Mouse (Mus musculus) inflammation-experienced regulatory T-cells, adult 6 months (primary cell): ENCODE measurements around the gene Gm38655. TPM values are rescaled to one million over a fixed set of nuclear protein-coding genes. Genes with fewer than 3 reads are reported as not detected.
"Not testable (repeated sequence)": the region's sequence is repeated elsewhere in the genome, so short reads cannot be mapped to it uniquely, and the experiment has no call there.

Experiments used
- ATAC-seq: one replicate; pipeline ENCODE4 v1.8.0; 2017
- polyA plus RNA-seq, 3 experiments: library from polyadenylated mRNA; unstranded; fragments of 100-300 nt; shearing (Covaris generic); gene quantifications; one replicate each; pipeline ENCODE4 v1.2.1; 2017

Gene Gm38655
- polyA plus RNA-seq, 3 experiments from 2014 or later: not detected

- no peak for ATAC-seq
Measured at GRCm38 (mm10) chr17:25165970-25166671, 9.2 kb downstream of the Gm38655 start.

DNA sequence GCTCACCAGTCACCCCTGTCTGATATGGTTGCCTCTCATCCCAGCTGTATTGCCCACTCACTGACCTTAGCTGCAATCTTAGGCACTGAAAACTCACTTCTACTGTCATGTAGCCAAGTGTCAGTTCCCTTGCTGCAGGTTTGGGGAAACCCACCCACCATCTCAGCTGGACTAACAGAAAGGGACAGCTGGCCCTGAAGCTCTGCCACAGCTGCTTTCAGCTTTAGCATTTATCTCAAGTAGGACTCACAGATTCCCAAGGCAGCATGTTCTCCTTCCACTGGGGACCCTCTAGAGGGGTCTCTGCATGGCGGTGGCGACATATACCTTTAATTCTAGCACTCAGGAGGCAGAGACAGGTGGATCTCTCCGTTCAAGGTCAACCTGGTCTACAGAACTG, 10.5 kb downstream of the Gm38655 start:
- ATAC-seq: no peak

DNA sequence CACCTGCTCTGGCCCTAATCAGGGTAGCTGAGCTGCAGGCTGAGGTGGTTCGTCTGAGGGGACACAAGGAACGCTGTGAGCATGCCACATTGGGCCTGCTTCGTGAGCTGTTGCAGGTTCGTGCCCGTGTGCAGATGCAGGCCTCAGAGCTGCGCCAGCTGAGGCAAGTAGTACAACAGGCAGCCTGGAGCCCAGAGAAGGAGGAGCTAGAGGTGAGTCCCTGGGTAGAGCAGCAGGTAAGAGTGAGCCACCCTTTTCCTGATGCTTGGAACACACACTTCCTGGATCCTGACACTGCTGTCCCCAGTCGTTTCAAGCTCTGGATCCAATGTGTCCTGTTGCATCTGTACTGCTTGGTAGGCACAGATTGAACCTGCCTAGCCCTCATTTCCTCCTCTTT, 11.9 kb downstream of the Gm38655 start:
- ATAC-seq: no peak

DNA sequence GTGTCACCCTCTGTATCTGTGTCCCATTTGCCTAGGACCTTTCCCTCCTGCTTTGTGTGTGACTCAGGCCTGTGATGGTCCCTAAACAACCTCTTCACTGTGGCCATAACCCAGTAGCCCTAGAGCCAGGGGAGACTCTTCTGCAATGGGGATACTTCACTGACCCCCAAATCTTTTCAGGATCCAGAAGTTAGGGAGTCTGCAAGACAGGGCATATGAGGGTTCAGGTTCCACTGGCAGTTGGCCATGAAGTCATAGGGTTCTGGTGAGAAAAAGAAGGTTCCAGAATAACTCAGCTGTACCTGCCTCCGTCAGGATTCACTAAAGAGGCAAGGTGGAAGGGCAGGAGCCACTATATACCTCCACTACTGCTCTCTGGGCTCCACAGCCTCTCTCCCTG, 13.1 kb downstream of the Gm38655 start, which contains the start of gene Ccdc154:
Ccdc154 (plus strand) TSS at position 301 of the 400 bp plus-strand sequence.
- ATAC-seq: no peak

DNA sequence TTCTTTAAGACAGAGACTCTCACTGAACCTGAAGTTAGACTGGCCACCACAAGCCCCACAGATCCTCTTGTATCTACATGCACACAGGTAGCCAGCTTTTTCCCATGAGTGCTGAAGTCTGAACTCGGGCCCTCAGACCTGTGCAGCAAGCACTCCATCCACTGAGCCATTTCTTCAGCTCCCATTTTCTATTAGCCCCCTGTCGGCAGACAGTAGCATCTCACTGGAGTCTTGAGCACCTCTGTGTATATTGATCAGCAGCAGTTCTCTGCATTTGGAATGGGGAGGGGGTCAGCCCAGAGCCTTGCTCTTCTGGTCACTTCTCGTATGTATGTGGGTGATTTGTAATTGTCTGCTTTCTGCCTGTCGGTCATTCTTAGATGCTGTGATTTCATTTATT, 35.3 kb downstream of the Gm38655 start:
- ATAC-seq: no peak

DNA sequence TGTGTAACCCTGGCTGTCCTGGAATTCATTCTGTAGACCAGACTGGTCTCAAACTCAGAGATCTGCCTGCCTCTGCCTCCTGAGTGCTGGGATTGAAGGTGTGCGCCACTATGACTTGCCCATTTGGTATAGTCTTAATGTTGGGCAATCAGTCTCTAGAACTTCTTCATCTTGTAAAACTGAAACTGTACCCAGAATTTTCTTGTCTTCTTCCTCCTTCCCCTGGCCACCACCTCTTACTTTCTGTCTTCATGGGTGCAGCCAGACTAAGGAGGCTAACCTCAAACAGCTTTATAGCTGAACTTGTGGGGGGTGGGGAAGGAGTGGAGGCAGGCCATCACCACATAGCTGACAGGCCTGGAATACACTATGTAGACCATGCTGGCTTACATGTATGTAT, 36.5 kb downstream of the Gm38655 start:
- no peak for ATAC-seq

GRCm38 (mm10) chr17:25135622-25136021, 39.6 kb downstream of the Gm38655 start:
- no peak for ATAC-seq

DNA sequence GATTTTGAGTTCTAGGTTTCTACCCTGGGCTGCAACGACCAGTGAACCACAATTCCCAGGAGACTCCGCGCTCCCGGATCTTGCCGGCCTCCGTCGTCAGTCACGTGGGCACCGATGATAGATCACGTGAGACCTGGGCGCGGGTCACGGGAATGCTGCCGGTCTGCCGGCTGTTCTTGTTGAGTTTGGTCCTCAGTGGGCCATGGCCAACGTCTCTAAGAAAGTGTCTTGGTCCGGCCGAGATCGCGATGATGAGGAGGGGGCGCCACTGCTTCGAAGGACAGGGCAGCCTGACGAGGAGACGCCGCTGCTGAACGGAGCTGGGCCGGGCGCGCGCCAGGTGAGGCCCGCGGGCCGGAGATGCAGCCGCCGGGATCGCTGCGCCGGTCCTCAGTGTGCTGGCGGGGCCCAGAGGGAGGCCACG, 42.0 kb downstream of the Gm38655 start, which contains the start of gene Clcn7:
Clcn7 (plus strand) TSS at position 117 of the 424 bp plus-strand sequence.
- peak; percentile 98 for ATAC-seq

DNA sequence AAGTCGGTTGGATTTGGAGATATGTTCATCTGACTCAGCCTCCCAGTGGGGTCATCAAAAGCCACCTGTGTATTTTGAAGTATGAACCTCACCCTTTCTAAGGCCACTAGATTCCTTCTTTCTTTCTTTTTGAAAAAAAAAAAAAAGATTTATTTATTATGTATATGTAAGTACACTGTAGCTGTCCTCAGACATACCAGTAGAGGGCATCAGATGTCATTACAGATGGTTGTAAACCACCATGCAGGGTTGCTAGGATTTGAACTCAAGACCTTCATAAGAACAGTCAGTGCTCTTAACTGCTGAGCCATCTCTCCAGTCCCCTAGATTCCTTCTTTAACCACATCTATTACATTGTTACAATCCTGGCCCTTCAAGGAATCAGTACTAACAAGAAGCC, 45.2 kb downstream of the Gm38655 start:
- ATAC-seq: no peak

DNA sequence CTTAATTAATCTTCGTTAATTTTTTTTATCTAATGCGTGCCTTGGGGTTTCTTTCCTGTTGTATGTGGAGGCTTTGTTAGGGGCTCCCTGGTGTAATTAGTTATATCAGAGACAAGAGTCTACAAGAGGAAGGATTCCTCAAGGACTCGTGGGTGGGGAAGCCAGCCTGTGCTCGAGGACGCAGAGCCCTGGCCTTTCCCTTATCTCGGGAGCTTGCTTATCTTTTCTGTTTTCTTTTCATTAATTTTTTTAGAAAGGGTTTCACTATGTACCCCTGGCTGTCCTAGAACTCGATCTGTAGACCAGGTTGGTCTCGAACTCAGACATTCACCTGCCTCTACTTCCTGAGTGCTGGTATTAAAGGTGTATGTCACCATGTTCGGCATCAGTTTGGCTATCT, 47.6 kb downstream of the Gm38655 start:
- ATAC-seq: no peak

DNA sequence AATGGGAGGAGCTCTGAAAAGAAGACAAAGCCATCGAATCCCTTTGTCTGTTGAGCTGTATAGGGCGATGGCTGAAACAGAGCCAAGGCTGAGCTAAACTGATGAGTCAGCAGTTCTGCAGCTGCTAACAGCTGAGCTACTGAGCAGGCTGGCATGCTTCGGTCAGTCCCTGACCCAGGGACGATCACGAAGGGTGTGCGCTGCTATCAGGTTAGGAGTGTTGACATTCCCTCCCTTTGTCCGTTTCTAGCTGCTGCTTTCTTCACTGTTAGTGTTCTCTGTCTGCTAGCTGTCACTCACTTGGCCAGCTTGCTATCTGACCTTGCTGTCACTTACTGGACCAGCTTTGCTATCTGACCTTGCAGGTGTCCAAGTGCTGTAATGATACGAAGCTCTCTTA, 48.2 kb downstream of the Gm38655 start:
- ATAC-seq: no peak

- not testable (repeated sequence) for ATAC-seq
Measured at GRCm38 (mm10) chr17:25125442-25126060, 49.7 kb downstream of the Gm38655 start.

DNA sequence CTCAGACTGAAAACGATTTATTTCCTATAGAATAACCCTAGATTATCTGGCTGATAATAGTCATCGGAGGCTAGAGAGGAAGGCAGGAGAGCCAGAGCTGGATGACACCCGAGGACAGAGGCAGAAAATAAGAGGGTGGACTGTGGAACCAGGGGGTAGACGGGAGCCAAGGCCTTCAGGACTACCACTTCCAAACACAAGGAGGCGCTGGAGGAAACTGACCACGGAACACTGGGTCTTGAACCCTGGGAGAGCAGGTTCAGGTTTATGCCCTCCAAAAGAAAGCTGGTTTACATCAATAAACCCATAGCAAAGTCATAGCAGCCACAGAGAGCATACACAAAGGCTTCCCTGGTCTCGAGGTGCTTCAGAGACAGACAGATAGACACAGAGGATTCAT, 51.3 kb downstream of the Gm38655 start:
- ATAC-seq: peak; percentile 32

Other genes starting within 250 kb of the Gm38655 start
- gene Mapk8ip3, start 238.5 kb downstream of the Gm38655 start, polyA plus RNA-seq: 10 to 100 TPM; 22.0 to 47.5 (median 34.9) TPM
- gene Jpt2, start 214.8 kb downstream of the Gm38655 start, polyA plus RNA-seq: 10 to 100 TPM; 25.3 to 48.1 (median 32.1) TPM
- 10 to 100 TPM; 10.7 to 22.5 (median 17.2) TPM for gene Cramp1l, start 159.7 kb downstream of the Gm38655 start, polyA plus RNA-seq
- 10 to 100 TPM; 15.7 to 18.8 (median 17.2) TPM for gene Ift140, start 159.4 kb downstream of the Gm38655 start, polyA plus RNA-seq
- gene Tmem204, start 91.9 kb downstream of the Gm38655 start, polyA plus RNA-seq: under 1 TPM in 2 of 3 experiments, not detected in 1; 0.47 to 0.66 TPM
- gene Telo2, start 59.5 kb downstream of the Gm38655 start, polyA plus RNA-seq: 10 to 100 TPM; 13.5 to 33.6 (median 17.7) TPM
- not detected for gene Ptx4, start 54.7 kb downstream of the Gm38655 start, polyA plus RNA-seq
- gene Clcn7, start 42.1 kb downstream of the Gm38655 start, polyA plus RNA-seq: 10 to 100 TPM; 16.6 to 27.4 (median 20.6) TPM
- not detected for gene Ccdc154, start 13.0 kb downstream of the Gm38655 start, polyA plus RNA-seq
- gene BC003965, start 9.1 kb upstream of the Gm38655 start, polyA plus RNA-seq: 10 to 100 TPM; 12.9 to 16.3 (median 13.2) TPM
- 10 to 100 TPM; 22.2 to 31.4 (median 23.3) TPM for gene Unkl, start 12.9 kb upstream of the Gm38655 start, polyA plus RNA-seq
- gene Gnptg, start 64.7 kb upstream of the Gm38655 start, polyA plus RNA-seq: 10 to 100 TPM; 43.0 to 79.2 (median 61.5) TPM
- gene Tsr3, start 64.7 kb upstream of the Gm38655 start, polyA plus RNA-seq: 10 to 100 TPM; 30.9 to 35.3 (median 31.4) TPM
- gene Baiap3, start 80.9 kb upstream of the Gm38655 start, polyA plus RNA-seq: 10 to 100 TPM in 2 of 3 experiments, 1 to 10 TPM in 1; 2.6 to 42.7 (median 10.9) TPM
- gene Ube2i, start 99.2 kb upstream of the Gm38655 start, polyA plus RNA-seq: 100 to 1,000 TPM; 418 to 487 (median 438) TPM
- gene Prss34, start 122.9 kb upstream of the Gm38655 start, polyA plus RNA-seq: not detected
- gene Prss28, start 133.2 kb upstream of the Gm38655 start, polyA plus RNA-seq: not detected
- not detected for gene Prss29, start 143.2 kb upstream of the Gm38655 start, polyA plus RNA-seq
- gene Tpsab1, start 170.1 kb upstream of the Gm38655 start, polyA plus RNA-seq: not detected
- gene Tpsb2, start 190.8 kb upstream of the Gm38655 start, polyA plus RNA-seq: not detected
- not detected for gene Tpsg1, start 193.8 kb upstream of the Gm38655 start, polyA plus RNA-seq